Comparison of ENCODE assay signal across 19 mouse cellular contexts in the genomic region with DNA sequence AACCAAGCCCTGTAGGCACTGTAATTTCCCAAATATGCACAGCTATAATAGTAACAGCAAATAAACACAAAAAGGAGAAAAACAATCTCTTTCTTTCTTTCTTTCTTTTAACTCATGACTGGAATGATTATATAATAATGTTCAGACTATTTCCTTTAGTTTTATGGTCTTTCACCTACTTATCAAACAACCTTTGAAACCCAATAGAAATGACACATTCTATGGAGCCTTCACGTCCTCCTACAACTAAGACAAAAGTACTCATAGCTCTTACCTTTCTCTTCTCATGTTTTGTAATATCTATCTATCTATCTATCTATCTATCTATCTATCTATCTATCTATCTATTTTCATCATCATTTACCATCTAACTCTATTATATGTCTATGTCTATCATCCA.
DNase-seq lines count a peak whose midpoint lies in the region; ATAC-seq and TF ChIP-seq lines count a peak whose summit lies in the region.
"Had no signal": no experiment of that assay in that cellular context is flagged by ENCODE, and none has a peak within 500 bp of the region (broad histone marks: within the 10 kb centered on the region; RNA-seq: fewer than 3 reads in every experiment).

No protein-coding gene starts in this region.

- no peak overlapping the region for H3K27ac ChIP-seq in intestine, embryonic 15.5 days
- no peak overlapping the region for H3K27ac ChIP-seq in intestine, embryonic 16.5 days (ENCODE audit: low read length)
- H3K27ac ChIP-seq in intestine, postnatal 0 days (ENCODE audit: low read depth, low read length): no peak overlapping the region
- no peak overlapping the region for H3K27ac ChIP-seq in forebrain, postnatal 0 days (ENCODE audit: low read depth, low read length)

- no peak overlapping the region for H3K4me2 ChIP-seq in intestine, embryonic 15.5 days (replicated peaks)
- H3K4me2 ChIP-seq in intestine, embryonic 16.5 days (ENCODE audit: low read depth, low read length): no peak overlapping the region
- no peak overlapping the region for H3K4me2 ChIP-seq in intestine, postnatal 0 days (replicated peaks; ENCODE audit: low read depth)
- no peak overlapping the region for H3K4me2 ChIP-seq in forebrain, postnatal 0 days (ENCODE audit: low read depth)

- 58% methylated on average over 1 of the region's 1 CpGs for WGBS in intestine, embryonic 15.5 days
- WGBS in intestine, embryonic 16.5 days: 61% methylated on average over 1 of the region's 1 CpGs
- 44% methylated on average over 1 of the region's 1 CpGs for WGBS in intestine, postnatal 0 days
- 95% methylated on average over 1 of the region's 1 CpGs for WGBS in forebrain, postnatal 0 days

- 0 out of 2 replicates have a peak, but pooled peaks have one; percentile 55 for ATAC-seq in intestine, embryonic 15.5 days
- no peak for ATAC-seq in intestine, embryonic 16.5 days
- 0 out of 2 replicates have a peak, but pooled peaks have one; percentile 56 for ATAC-seq in intestine, postnatal 0 days
- ATAC-seq in forebrain, postnatal 0 days: no peak
- ATAC-seq: activated CD4-positive, CD25-positive, alpha-beta regulatory T cell, adult 4 months; CD4-positive, CD25-positive, alpha-beta regulatory T cell, adult 4 months; Patski had no signal

- H3K4me3 ChIP-seq in intestine, embryonic 15.5 days (replicated peaks): no peak overlapping the region
- H3K4me3 ChIP-seq in intestine, embryonic 16.5 days (ENCODE audit: low read length): no peak overlapping the region
- no peak overlapping the region for H3K4me3 ChIP-seq in intestine, postnatal 0 days (ENCODE audit: low read depth, low read length)
- no peak overlapping the region for H3K4me3 ChIP-seq in forebrain, postnatal 0 days (ENCODE audit: low read depth, low read length)

- H3K4me1 ChIP-seq in intestine, embryonic 15.5 days (replicated peaks): no peaks in the 10 kb centered on the region; the same call in 1 of the 2 replicates
- H3K4me1 ChIP-seq in intestine, embryonic 16.5 days (ENCODE audit: control insufficient read depth, insufficient read depth, low read length): 0 out of 2 replicates have a peak, but pooled peaks cover 3% of the 10 kb centered on the region
- no peaks in the 10 kb centered on the region for H3K4me1 ChIP-seq in intestine, postnatal 0 days (replicated peaks; ENCODE audit: control insufficient read depth, insufficient read depth, low read length)
- H3K4me1 ChIP-seq in forebrain, postnatal 0 days (ENCODE audit: insufficient read depth): no peaks in the 10 kb centered on the region

- H3K27me3 ChIP-seq in intestine, embryonic 15.5 days (replicated peaks): no peaks in the 10 kb centered on the region
- no peaks in the 10 kb centered on the region for H3K27me3 ChIP-seq in intestine, embryonic 16.5 days (replicated peaks; ENCODE audit: control insufficient read depth, insufficient read depth, low read length)
- no peaks in the 10 kb centered on the region for H3K27me3 ChIP-seq in intestine, postnatal 0 days (replicated peaks; ENCODE audit: control insufficient read depth, insufficient read depth, low read length)
- no peaks in the 10 kb centered on the region for H3K27me3 ChIP-seq in forebrain, postnatal 0 days (ENCODE audit: insufficient read depth, low read length)
- H3K27me3 ChIP-seq: CH12.LX, Patski had no signal

- H3K9ac ChIP-seq in intestine, embryonic 15.5 days: no peak overlapping the region
- H3K9ac ChIP-seq in intestine, embryonic 16.5 days (ENCODE audit: low read depth, low read length): no peak overlapping the region
- no peak overlapping the region for H3K9ac ChIP-seq in intestine, postnatal 0 days (ENCODE audit: low read depth, low read length)
- no peak overlapping the region for H3K9ac ChIP-seq in forebrain, postnatal 0 days

- H3K36me3 ChIP-seq in intestine, embryonic 15.5 days: no peaks in the 10 kb centered on the region
- H3K36me3 ChIP-seq in intestine, embryonic 16.5 days (ENCODE audit: control insufficient read depth, insufficient read depth, low read length): no peaks in the 10 kb centered on the region
- H3K36me3 ChIP-seq in intestine, postnatal 0 days (ENCODE audit: control insufficient read depth, insufficient read depth): no peaks in the 10 kb centered on the region
- no peaks in the 10 kb centered on the region for H3K36me3 ChIP-seq in forebrain, postnatal 0 days (ENCODE audit: insufficient read depth)
- H3K36me3 ChIP-seq: G1E had no signal

- H3K9me3 ChIP-seq in intestine, embryonic 15.5 days: no peaks in the 10 kb centered on the region
- H3K9me3 ChIP-seq in intestine, embryonic 16.5 days (ENCODE audit: control insufficient read depth, low read length): no peaks in the 10 kb centered on the region
- H3K9me3 ChIP-seq in intestine, postnatal 0 days (ENCODE audit: control insufficient read depth): no peaks in the 10 kb centered on the region
- no peaks in the 10 kb centered on the region for H3K9me3 ChIP-seq in forebrain, postnatal 0 days (ENCODE audit: low read length)
- H3K9me3 ChIP-seq: G1E had no signal

- no peak for TF ChIP-seq CTCF in intestine, postnatal 0 days (IDR thresholded peaks at IDR 0.05; ENCODE audit: low read depth)
- TF ChIP-seq CTCF in forebrain, postnatal 0 days (IDR thresholded peaks at IDR 0.05; ENCODE audit: low read depth): no peak

- no peak for DNase-seq in forebrain, postnatal 0 days
- DNase-seq: adrenal gland, adult 2 months; adrenal gland, adult 8-10 months; adrenal gland, postnatal 10 days; adrenal gland, postnatal 14 days; adrenal gland, postnatal 25 days; adrenal gland, postnatal 36 days; B cell, adult 2 months; cerebellum, adult 11 months; cerebellum, adult 11-12 months; cerebellum, adult 18-20 months had no signal

Comparison
In these comparisons a context has a peak if more than half of its experiments do, and no peak if none do; other contexts are left out.
1. ATAC-seq: peak in intestine, embryonic 15.5 days (single experiment) and intestine, postnatal 0 days (single experiment); none in intestine, embryonic 16.5 days (single experiment) and forebrain, postnatal 0 days (single experiment).